Mouse (Mus musculus) bone marrow macrophage, adult 2 months (primary cell): ENCODE results near the gene Slc7a14. TPM values are rescaled to one million over a fixed set of nuclear protein-coding genes. Genes with fewer than 3 reads are reported as not detected.

ENCODE experiments used
- H3K27ac ChIP-seq: 2 replicates; pipeline ENCODE4 v1.5.1; 2012; ENCODE audit warnings: low read depth, low read length; ENCODE audit not compliant: insufficient read depth
- H3K4me1 ChIP-seq: 2 replicates; pipeline ENCODE4 v1.6.1; 2012; ENCODE audit warnings: low read length; ENCODE audit not compliant: control insufficient read depth, insufficient read depth
- H3K4me3 ChIP-seq: 2 replicates; pipeline ENCODE4 v1.5.1; 2012; ENCODE audit warnings: mild to moderate bottlenecking, low read length, moderate library complexity; ENCODE audit not compliant: insufficient read depth
- CTCF ChIP-seq: IDR thresholded peaks from 2 replicates; pipeline ENCODE4 v1.5.1; 2012; ENCODE audit warnings: low read depth, mild to moderate bottlenecking, low read length, moderate library complexity
- POLR2A ChIP-seq: IDR thresholded peaks from 2 replicates; pipeline ENCODE4 v1.6.1; 2012; ENCODE audit warnings: mild to moderate bottlenecking, low read depth, low read length, borderline replicate concordance
- polyA plus RNA-seq: library from polyadenylated mRNA; stranded (reverse); fragments of >200 nt; gene quantifications from 2 replicates; pipeline ENCODE4 v1.2.4, GENCODE M21; 2012; ENCODE audit not compliant: missing spikeins, insufficient read depth, insufficient read length

The Slc7a14 gene
- polyA plus RNA-seq, 1 experiment: not detected

DNA sequence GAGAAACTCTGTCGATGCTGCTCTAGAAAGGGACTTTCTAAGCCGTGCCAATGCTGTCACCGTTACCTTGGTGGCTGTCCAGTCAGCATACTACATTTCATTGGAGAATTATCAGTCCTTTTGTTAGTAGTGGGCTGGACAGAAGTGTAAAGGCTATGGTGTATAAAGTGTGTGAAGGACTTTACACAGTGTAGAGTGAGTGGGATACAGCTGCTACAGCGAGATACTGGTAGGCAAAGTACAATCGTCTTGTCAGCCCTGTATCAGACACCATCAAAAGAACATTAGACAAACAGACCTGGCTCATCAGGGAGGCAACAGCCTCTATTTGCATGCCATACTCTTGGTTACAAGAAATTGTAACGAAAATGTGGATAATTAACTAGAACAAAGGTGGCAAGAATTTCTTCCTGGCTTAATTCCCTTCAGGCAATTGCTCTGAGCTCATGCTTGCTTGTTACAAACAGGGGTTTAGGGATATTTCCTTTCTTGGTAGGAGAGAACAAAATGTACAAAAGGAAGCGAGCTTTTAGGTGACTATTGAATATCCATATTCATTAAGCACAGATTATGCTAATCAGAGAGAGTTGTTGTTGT is 48.7 kb downstream of the Slc7a14 start:
- H3K4me3 ChIP-seq: no peak overlapping the region
- TF ChIP-seq POLR2A: no peak
- no peak for TF ChIP-seq CTCF
- no peak overlapping the region for H3K27ac ChIP-seq
- H3K4me1 ChIP-seq: peaks cover 22% of the 10 kb centered on the region

DNA sequence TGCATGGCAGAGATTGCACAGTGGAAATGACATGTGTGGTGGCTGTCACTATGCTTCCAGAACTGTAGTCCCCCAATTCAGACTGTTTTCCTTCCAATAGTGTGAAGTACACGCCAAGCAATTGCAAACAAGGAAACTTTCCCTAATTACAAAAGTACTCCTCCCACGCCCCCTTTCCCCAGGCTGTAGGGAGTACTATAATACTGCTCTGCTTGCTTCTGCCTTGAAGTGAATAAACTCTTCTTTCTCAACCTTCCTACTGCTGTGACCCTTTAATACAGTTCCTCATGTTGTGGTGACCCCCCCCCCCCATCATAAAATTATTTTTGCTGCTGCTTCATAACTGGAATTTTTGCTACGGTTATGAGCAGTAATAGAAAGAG is 49.2 kb downstream of the Slc7a14 start:
- H3K4me3 ChIP-seq: no peak overlapping the region
- no peak overlapping the region for H3K27ac ChIP-seq
- no peak for TF ChIP-seq CTCF
- no peak for TF ChIP-seq POLR2A
- H3K4me1 ChIP-seq: peaks cover 17% of the 10 kb centered on the region

DNA sequence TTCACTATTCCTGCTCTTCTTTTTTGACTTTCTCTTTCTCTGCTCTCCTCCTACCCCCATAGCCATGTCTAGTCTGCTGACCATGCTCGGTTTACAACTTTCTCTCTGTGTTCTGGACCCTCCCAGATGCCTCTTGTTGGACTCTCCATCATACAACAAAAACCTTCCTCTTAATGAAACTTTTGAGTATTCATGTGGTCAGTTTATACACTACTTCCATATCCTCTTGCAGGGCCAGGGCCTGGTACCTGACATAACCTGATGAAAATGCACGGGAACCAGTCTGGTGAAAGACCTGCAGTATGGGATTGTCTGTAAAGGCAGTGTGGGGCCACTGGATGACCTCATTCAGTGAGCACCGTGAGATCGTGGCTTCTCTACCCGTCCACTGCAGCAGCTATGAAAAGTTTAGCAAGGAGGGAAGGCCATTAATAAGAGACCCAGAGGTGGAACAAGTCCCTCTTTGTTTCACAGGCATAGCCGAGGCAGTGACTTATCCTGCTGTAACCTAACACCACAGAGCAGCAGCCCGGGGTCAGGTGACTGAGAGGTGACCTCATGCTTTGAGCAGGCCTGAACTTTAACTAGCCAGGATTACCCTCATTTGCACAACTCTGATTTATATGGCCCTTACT is 49.7 kb downstream of the Slc7a14 start:
- Histone ChIP-seq H3K27ac (no peak overlapping the region), H3K4me3 (no peak overlapping the region), H3K4me1 (peaks cover 12% of the 10 kb centered on the region)
- TF ChIP-seq CTCF: no peak
- no peak for TF ChIP-seq POLR2A

DNA sequence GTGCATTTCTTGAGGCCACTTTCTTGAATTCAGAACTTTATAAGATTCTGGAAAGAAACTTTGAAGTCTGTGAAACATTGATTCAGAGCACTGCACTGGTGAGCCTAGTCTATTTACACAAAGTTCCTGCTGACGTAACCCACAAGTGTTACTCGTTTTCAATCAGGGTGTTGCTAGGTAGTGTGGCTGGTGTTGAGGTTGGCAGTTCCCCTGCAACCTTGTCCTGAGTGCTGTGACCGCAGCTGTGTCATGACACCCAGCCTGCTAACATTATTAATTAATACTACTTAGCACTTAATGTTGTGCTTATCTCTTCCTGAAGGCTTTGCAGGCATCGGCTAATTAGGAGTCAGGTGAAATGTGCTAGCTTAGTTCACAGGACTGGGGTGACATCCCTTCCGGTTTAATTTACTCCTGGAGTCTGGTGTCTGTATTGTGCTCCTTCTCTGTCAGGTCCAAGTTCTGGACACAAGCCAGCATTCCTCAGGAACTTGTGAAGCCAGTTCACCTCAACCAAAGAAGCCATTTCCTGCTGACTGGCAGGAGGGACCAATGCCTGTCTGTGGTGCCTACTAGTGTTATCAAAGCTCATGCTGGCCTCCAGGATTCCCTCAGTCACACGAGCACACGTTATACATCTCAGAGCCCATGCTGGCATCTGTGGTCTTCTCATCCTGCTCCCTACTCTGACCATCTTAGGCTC is 50.5 kb downstream of the Slc7a14 start:
- Histone ChIP-seq H3K27ac (no peak overlapping the region), H3K4me3 (no peak overlapping the region), H3K4me1 (peaks cover 12% of the 10 kb centered on the region)
- no peak for TF ChIP-seq CTCF
- no peak for TF ChIP-seq POLR2A

DNA sequence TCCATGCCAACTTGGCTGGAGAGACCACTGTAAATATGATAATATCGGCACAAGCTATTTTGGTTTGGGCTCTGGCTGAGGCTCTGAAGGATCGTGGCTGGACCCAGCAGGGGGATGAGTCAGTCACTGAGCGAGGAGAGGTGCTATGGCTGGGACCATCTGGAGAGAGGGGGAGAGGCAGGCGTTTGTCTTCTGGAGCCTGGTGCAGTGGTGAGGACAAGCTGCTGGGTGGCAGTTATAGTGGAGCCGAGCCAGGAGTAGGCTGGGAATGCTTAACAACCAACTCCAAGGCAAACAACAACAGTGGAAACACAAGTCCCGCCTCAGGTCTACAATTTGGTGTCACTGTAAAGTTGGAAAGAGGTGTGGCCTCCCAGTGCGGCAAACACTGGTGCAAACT is 55.8 kb downstream of the Slc7a14 start:
- TF ChIP-seq POLR2A: no peak
- TF ChIP-seq CTCF: no peak
- H3K27ac ChIP-seq: no peak overlapping the region

DNA sequence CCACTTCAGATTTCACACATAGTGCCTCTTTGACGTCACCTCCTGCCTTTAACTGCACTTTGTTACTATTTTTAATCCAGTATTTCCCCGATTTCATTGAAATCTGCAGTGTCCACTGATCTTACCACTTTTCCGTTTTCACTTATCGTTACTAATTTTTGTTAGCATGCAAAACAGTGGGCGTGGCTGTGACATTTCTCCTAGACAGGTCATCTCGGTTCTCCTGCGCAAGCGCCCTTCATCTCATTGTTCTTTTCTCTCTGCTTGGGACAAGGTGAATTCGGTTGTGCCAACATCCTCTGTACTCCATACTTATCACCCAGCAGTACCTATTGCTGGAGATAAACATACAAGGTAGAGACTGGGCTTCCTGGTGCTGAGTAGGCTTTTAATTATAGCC is 56.3 kb downstream of the Slc7a14 start:
- H3K4me3 ChIP-seq: no peak overlapping the region
- H3K4me1 ChIP-seq: no peaks in the 10 kb centered on the region
- H3K27ac ChIP-seq: no peak overlapping the region
- no peak for TF ChIP-seq POLR2A
- TF ChIP-seq CTCF: no peak

More for the DNA sequence above, 55.8 kb downstream of the Slc7a14 start:
- Histone ChIP-seq H3K4me3 (no peak overlapping the region), H3K4me1 (no peaks in the 10 kb centered on the region)

DNA sequence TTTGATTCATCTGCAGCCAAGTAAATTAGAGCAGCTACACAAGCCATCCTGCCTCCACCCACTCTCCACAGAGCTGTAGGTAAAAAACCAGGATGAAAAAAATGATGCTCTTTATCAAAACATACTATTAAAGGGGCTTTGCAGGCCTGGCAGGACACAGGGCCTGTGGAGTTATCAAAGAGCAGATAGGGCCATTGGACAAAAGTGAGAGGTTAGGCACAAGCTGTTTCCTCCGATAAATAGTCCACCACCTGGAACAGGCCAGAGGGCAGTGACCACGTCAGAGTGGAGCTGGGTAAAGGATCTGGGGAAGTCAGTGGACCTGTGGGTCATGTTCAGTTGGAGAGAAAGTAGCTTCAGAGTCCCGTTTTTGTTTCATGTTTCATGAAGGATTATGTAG is 57.6 kb downstream of the Slc7a14 start:
- TF ChIP-seq POLR2A (no peak), CTCF (no peak)
- Histone ChIP-seq H3K4me1 (no peaks in the 10 kb centered on the region), H3K27ac (no peak overlapping the region), H3K4me3 (no peak overlapping the region)

DNA sequence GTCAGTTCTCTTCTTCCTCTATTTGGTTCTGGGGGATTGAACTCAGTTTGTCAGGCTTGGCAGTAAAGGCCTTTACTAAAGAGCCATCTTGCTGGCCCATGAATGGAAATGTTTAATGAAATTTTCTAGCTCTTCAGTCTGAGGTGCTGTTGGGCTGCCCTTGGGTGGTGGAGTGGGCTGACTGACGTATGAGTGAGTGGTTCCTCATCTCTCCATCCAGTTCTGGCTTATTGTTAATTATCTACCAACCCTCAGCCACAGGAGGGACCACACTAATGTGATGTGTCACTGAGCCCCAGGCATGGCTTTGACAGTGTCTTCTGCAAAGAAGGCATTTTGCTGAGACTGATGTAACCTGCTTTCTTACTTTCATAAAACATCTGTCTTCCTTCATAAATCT is 66.7 kb downstream of the Slc7a14 start:
- H3K27ac ChIP-seq: no peak overlapping the region
- no peak overlapping the region for H3K4me3 ChIP-seq
- no peak for TF ChIP-seq POLR2A
- no peak for TF ChIP-seq CTCF
- no peaks in the 10 kb centered on the region for H3K4me1 ChIP-seq

DNA sequence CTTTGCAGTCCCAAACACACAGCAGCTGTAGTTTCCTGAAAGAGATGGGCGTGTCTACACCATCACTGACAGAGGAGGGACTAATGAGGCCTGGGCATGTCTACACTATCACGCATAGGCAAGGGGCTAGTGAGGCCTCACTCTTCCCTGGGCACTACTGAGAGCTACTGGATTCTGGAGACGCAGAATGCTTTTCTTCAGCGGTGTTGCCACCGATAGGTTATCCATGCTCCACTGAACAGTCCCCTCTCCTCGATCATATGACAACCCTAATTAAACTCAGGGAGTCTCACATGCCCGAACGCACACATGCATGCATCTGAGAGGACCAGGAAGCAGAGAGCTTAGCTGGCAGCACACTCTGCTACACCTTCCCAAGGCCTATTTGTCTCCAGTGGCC is 69.3 kb downstream of the Slc7a14 start:
- Histone ChIP-seq H3K27ac (no peak overlapping the region), H3K4me3 (no peak overlapping the region), H3K4me1 (no peaks in the 10 kb centered on the region)
- no peak for TF ChIP-seq CTCF
- TF ChIP-seq POLR2A: no peak

DNA sequence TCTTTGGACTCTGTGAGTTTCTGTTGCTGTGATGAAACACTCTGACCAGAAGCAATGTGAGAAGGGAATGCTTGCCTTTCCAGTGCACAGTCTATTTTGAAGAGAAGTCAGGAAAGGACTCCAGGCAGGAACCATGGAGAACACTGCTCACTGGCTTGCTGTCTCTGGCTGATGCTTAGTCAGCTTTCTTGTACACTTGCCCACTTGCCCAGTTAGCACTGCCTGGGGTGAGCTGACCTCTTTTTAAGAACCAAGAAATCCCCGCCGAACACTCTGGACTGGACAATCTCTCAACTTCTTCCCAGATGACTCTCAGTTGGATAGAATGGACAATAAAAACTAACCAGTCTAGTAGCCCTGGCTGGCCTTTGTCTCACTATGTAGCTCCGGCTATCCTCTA is 70.5 kb downstream of the Slc7a14 start:
- H3K4me3 ChIP-seq: no peak overlapping the region
- H3K27ac ChIP-seq: no peak overlapping the region
- TF ChIP-seq POLR2A (no peak), CTCF (no peak)
- H3K4me1 ChIP-seq: no peaks in the 10 kb centered on the region
